Mouse (Mus musculus) natural killer cell, adult 2 months (primary cell): ENCODE measurements around the gene Furin.

Source experiments
- DNase-seq, 2 experiments: peaks; one replicate each; pipeline ENCODE4 v3.0.0; 2022; ENCODE audit warnings: low spot score in 2 of 2

Gene Furin

GRCm38 (mm10) chr7:80427730-80428129 is 22.5 kb upstream of the Furin start:
- no peak for DNase-seq

DNA sequence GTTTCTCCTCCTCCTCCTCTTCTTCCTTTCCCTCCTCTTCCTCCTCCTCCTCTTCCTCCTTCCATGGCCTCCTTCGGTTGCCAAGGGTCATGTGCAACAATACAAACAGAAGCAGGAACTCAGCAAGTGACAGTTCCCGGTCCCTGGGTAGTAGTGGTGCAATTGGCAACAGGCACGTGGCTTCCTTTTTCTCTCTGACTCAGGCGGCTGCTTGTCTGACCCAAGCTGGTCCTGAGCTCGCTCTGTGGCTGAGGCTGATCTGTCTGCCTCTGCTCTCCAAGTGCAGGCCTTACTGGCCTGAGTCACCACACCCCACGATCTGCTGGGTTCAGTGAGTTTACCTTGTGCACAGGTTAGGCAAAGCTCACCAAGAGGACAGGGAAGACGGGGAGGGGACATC is 21.1 kb upstream of the Furin start:
- DNase-seq: no peak

DNA sequence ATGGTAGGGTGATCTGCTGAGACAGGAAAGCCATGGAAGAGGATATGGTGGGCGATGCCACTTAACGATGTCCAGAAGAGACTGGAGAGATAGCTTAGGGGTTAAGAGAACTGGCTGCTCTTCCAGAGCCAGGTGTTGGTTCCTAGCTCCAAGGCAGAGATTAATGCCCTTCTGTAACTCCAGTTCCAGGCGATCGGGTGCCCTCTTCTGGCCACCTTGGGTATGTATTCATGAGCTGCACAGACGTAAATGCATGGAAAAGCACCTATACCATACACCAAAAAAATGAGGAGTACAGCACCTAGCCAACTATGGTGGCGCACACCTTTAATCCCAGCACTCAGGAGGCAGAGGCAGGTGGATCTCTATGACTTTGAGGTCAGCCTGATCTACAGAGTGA is 19.5 kb upstream of the Furin start:
- DNase-seq: no peak

- DNase-seq: no peak
These were observed 17.7 kb upstream of the Furin start for GRCm38 (mm10) chr7:80422759-80423480.

DNA sequence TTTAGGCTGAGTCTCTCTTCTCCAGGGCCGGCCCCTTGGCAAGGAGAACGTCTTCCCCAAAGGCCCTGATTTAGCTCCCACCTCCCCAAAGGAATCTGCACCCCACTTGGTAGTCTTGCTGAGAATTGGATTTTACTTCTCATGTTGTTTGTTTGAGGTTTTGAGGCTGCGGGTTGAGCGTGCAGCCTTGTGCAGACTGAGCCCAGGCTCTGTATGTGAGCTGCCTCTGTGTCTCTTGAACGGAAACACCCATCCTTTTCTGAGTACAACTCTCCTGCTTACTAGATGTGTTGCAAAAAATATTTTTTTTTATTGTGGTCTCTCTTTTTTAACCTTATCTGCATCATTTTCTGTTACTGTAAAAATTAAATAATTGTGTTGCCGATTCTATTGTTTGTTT is 16.3 kb upstream of the Furin start:
- no peak for DNase-seq

DNA sequence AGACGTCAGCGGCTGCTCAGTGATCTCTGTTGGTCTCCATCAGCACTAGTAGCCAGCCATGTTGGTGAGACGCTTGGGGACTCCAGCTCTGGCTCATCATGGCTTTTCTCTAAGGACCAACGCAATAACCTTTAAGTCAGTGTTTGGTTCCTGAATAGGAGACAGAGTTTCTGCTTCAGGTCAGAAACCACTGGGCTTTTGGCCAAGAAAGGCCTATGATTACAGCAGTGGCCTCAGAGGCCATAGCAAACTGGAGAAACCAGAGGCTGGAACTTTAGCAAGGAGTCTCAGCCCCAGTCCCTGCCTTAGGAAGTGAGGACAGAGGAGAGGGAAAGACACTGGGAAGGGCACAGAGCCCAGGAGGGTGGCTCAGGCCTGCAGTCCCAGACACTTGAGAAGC is 15.3 kb upstream of the Furin start:
- DNase-seq: no peak

DNA sequence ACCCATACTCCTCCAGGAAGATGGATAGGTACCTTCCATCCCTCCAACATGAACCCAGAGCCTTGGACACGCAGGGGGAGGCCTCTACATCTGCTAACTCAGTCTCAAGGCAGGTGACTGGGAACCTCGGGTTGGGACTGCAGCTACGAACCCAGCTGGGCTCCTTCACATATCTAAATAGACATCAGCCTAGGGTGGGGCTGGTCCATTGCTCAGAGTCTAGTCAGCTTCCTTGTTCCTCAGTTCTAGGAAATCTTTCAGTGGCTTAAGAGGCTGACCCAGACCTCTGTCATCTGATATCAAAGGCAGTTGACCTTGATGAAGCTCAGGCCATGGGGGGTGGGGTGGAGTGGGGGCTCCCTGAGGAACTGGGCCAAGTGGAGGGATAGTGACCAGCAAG is 14.0 kb upstream of the Furin start:
- DNase-seq: no peak

GRCm38 (mm10) chr7:80418036-80418435 is 12.8 kb upstream of the Furin start:
- no peak for DNase-seq

- DNase-seq: no peak
These were observed 12.4 kb upstream of the Furin start for GRCm38 (mm10) chr7:80417601-80418000.

- peak; percentile 23 to 39 for DNase-seq
These were observed 11.7 kb upstream of the Furin start for GRCm38 (mm10) chr7:80416969-80417368.

- no peak for DNase-seq
These were observed 9.1 kb upstream of the Furin start for GRCm38 (mm10) chr7:80414303-80414855.

DNA sequence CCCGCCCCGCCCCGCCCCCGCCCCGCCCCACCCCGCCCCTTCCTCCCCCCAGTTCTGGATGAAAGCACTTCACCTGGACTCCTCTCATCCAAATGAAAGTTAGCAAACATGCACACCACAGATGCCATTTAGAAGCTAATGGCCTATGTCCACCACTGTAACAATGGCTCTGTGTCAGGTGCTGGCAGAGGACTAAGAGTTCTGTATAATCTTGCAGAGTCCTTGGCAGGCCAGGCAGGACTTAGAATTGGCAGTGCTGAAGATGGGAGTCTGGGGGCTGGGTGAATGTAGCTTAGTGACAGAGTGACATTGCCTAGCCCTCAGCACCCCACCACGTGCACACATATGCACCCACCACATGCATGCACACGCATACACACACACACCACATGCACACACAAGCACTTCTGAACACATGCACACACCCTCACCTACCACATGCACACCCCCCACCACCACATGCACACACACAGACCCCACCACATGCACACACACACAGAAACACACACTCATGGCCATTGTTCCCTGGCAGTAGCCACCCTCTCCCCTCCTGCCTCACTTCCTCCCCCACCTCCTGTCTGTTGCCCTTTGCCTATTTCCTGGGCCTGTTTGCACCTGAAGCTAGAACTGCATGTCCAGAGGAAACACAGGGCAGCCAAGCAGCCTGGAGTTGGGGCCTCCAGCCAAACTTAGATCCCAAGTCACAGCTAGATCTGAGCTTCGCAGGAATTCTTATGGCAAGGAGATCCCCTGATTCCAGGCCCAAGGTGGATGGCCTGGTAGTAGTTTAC is 8.5 kb upstream of the Furin start:
- DNase-seq: no peak

GRCm38 (mm10) chr7:80412781-80413180 is 7.5 kb upstream of the Furin start:
- no peak for DNase-seq

- no peak for DNase-seq
These were observed 7.0 kb upstream of the Furin start for GRCm38 (mm10) chr7:80412279-80412678.

GRCm38 (mm10) chr7:80410380-80410779 is 5.1 kb upstream of the Furin start:
- DNase-seq: no peak

- DNase-seq: no peak
These were observed 2.5 kb upstream of the Furin start for GRCm38 (mm10) chr7:80407712-80408111.

DNA sequence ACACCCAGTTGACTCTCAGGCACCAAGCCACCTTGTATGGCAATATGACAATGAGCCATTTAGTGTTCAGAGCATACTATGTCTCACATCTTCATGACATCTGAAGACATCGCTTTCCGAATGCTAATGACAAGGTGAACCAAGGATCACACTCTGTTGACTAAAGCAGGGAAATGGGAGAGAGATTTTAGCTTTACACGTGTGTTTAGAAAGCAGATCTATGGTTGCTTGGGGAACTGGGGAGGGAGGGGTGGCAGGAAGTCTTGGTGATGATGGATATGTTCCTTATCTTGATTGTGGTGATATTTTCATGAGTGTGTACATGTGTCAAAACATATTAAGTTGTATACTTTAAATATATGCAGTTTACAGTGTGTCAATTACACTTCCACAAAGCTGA is 950 bp upstream of the Furin start:
- no peak for DNase-seq

DNA sequence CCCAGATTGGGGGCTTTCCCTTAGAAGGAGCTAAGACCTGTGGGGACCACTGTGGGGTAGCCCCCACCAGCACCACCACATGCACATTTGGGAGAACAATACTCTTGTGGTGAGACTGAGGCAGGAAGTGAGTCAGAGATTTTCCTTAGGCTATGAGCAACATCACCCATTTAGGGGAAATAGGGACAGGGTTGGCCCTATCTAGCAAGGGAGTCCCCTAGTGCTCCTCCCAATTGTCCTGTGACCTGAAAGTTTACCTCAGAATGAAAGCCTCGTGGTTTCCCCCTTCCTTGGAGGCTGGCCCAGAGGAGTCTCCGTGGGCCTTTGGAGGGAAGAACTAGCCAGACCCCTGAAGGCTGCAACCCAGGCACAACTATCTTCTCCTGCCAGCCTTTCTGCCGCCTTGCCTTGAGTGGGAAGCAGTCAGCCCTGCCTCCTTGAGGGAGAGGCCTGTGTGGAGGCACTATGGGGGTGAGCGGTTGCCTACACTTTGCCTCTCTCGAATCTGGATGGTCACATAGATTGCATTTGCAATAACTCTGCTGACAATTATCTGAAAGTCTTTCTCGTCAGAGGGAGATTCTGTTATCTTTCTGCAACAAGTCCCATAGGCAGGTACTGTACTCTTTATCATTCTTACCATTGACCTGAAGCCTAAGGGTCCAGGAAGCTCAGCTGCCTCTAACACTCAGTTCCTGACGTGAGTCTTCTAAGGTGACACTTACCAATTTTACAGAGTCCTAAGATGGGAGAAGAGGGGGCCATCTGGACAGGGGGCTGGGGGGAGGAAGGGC is 938 bp downstream of the Furin start:
- peak; percentile 45 to 53 for DNase-seq

GRCm38 (mm10) chr7:80403551-80403950 is 1.7 kb downstream of the Furin start:
- DNase-seq: no peak

- DNase-seq: peak; percentile 37 to 46
These were observed 2.5 kb downstream of the Furin start for GRCm38 (mm10) chr7:80402651-80403321.

- peak in 1 of 2 experiments; percentile 48 for DNase-seq
These were observed 3.2 kb downstream of the Furin start for GRCm38 (mm10) chr7:80401860-80402641.
